Mouse (Mus musculus) small intestine, adult 2 months (tissue): ENCODE data around the gene Zfp827.

ENCODE experiments used
- CTCF ChIP-seq: fragments of 200-500 bp; IDR thresholded peaks from 2 replicates; pipeline ENCODE4 v1.5.1; 2012; ENCODE audit warnings: low read depth, mild to moderate bottlenecking, control low read depth, inconsistent platforms, low read length, moderate library complexity, mixed read lengths; ENCODE audit not compliant: insufficient replicate concordance, insufficient read length; ENCODE audit errors: extremely low read depth
- POLR2A ChIP-seq: fragments of 200-500 bp; IDR thresholded peaks from 2 replicates; pipeline ENCODE4 v1.6.1; 2012; ENCODE audit warnings: low read depth, mild to moderate bottlenecking, control low read depth, inconsistent platforms, low read length, moderate library complexity

DNA sequence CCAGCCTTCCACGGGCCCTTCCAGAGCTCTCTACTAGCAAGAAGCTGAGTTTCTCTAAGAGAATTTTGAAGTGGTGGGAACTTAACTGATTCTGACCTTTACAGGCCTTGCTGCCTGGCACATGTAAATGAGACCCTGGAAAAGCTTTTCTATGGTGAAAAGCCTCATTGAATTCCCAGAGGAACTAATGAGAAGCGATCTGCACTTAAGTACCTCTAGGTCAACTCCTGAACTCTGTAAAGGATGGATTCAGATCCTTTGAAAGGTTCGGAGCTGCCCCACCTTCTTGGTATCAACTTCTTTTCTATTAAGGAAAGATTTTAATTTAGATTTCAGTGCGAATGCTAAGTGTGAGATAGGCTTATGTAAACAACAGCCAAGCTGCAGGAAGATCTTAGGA, 147.8 kb downstream of the Zfp827 start:
- no peak for TF ChIP-seq CTCF
- TF ChIP-seq POLR2A = no peak
